Mouse (Mus musculus): ENCODE measurements at regions not wholly inside any gene's neighbourhood (a gene's known extent, or its start where the extent isn't known, plus 50 kb on each side); places are given as distances from the start of the nearest gene placed in this dataset.

DNA sequence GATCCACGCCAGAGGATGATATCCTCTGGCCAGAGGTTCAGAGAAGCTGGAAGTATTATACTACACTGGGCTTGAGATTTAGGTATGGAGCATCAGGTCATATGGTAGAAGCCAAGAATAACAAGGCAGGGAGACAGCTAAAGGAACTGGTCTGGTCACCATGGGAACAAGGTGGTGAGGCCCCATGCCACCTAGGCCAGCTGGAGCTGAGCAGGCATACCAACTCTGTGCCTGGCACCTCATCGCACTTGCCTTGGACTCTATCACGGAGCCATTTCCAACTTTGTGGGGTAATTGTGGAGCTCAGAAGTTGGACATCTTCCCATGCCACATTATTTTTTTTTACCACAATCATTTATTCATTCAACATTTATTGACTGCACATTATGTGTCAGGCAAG lies 55.9 kb upstream of the Polg start:
- Histone ChIP-seq H3K4me1 (ENCODE audit: control insufficient read depth, insufficient read depth, low read length) (0 out of 2 replicates have a peak, but pooled peaks cover 3% of the 10 kb centered on the region), H3K4me2 (replicated peaks; ENCODE audit: low read depth, low read length) (no peak overlapping the region), H3K9me3 (ENCODE audit: control insufficient read depth, low read depth, low read length) (no peaks in the 10 kb centered on the region), H3K27ac (ENCODE audit: low read length) (no peak overlapping the region), H3K9ac (replicated peaks; ENCODE audit: low read depth, low read length) (no peak overlapping the region), H3K36me3 (ENCODE audit: control insufficient read depth, insufficient read depth, low read length) (no peaks in the 10 kb centered on the region), H3K27me3 (ENCODE audit: control insufficient read depth, insufficient read depth, low read length) (peaks cover 26% of the 10 kb centered on the region), H3K4me3 (ENCODE audit: low read depth, low read length) (no peak overlapping the region)
- 84% methylated on average over 3 of the region's 3 CpGs for WGBS
- ATAC-seq (ENCODE audit: insufficient number of reproducible peaks, insufficient read depth, low FRiP score, low read depth), result no peak

DNA sequence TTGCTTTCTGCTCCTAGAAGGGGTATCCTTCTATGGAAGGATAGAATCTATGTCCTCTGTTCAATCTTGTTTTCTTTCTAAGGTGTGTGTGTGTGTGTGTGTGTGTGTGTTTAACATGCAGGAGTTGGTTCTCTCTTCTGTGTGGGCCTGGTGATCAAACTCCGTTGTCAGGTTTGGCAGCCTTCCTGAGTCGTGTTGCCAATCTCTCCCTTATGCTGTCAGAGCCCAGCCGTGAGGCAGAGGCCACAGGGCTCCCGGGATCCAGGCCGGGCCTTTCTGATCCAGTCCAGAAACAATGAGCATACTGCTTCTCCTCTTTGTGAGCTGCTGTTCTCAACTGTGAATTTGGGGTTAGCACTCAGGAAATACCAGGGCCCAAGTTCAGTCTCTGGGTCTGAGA lies 55.1 kb upstream of the Polg start:
- H3K27me3 ChIP-seq (ENCODE audit: control insufficient read depth, insufficient read depth, low read length), result peaks cover 31% of the 10 kb centered on the region
- no peaks in the 10 kb centered on the region for H3K36me3 ChIP-seq (ENCODE audit: control insufficient read depth, insufficient read depth, low read length)
- no peak overlapping the region for H3K4me3 ChIP-seq (ENCODE audit: low read depth, low read length)
- H3K27ac ChIP-seq (ENCODE audit: low read length), result no peak overlapping the region
- no peaks in the 10 kb centered on the region for H3K9me3 ChIP-seq (ENCODE audit: control insufficient read depth, low read depth, low read length)
- ATAC-seq (ENCODE audit: insufficient number of reproducible peaks, insufficient read depth, low FRiP score, low read depth), result no peak
- H3K9ac ChIP-seq (replicated peaks; ENCODE audit: low read depth, low read length), result no peak overlapping the region
- 58% methylated on average over 5 of the region's 5 CpGs for WGBS
- no peak overlapping the region for H3K4me2 ChIP-seq (replicated peaks; ENCODE audit: low read depth, low read length)
- 0 out of 2 replicates have a peak, but pooled peaks cover 3% of the 10 kb centered on the region for H3K4me1 ChIP-seq (ENCODE audit: control insufficient read depth, insufficient read depth, low read length)

DNA sequence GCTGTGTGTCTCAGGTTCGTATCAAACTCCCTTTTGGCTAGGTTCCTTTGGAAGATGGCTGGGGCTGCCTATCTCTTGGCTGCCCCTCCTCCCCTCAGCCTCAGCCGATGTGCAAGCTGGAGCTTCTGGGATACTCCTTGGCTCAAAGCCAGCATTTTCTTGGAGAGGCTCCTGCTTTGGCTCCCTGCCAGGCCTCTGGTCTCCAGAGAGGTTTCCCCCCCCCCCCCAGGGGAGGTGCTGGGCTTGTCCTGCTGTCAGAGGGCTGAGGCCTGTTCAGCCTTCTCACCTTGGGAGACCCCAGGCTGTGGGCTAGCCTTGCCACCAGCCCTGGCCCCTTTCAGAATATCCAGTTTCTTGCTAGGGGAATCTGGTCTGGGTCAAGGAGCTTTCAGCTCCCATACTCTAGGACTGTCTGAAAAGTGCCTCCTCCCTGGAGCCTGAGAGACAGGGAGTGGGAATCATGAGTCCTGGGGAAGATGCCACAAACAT lies 54.1 kb upstream of the Polg start:
- Histone ChIP-seq H3K4me3 (ENCODE audit: low read depth, low read length) (no peak overlapping the region), H3K9ac (replicated peaks; ENCODE audit: low read depth, low read length) (no peak overlapping the region), H3K4me1 (ENCODE audit: control insufficient read depth, insufficient read depth, low read length) (0 out of 2 replicates have a peak, but pooled peaks cover 3% of the 10 kb centered on the region), H3K4me2 (replicated peaks; ENCODE audit: low read depth, low read length) (no peak overlapping the region), H3K36me3 (ENCODE audit: control insufficient read depth, insufficient read depth, low read length) (no peaks in the 10 kb centered on the region), H3K27me3 (ENCODE audit: control insufficient read depth, insufficient read depth, low read length) (peaks cover 40% of the 10 kb centered on the region), H3K9me3 (ENCODE audit: control insufficient read depth, low read depth, low read length) (no peaks in the 10 kb centered on the region), H3K27ac (ENCODE audit: low read length) (no peak overlapping the region)
- WGBS, result 10% methylated on average over 2 of the region's 2 CpGs
- ATAC-seq (ENCODE audit: insufficient number of reproducible peaks, insufficient read depth, low FRiP score, low read depth), result peak; percentile 40; the same call in 1 of the 2 replicates

DNA sequence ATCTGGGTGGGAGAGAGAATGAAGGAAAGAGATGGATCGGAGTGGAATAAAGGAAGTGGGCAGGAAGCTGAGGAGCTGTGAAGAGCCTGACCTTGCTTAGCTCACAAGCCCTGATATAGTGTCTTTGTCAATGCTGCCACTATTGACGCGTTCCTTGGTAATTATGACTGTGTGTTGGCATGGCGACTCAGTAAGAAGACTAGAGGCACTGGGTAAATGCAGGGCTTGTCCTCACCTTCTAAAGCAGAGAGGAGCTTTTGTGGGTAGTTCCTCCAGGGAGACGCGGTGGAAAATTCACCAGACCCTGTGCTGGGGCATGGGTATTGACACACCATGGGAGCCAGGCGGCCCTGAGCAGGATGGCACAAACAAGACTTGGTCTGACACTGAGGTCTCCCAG lies 52.8 kb upstream of the Polg start:
- H3K36me3 ChIP-seq (ENCODE audit: control insufficient read depth, insufficient read depth, low read length), result no peaks in the 10 kb centered on the region
- H3K4me2 ChIP-seq (replicated peaks; ENCODE audit: low read depth, low read length), result no peak overlapping the region
- H3K4me1 ChIP-seq (ENCODE audit: control insufficient read depth, insufficient read depth, low read length), result 0 out of 2 replicates have a peak, but pooled peaks cover 3% of the 10 kb centered on the region
- peaks cover 52% of the 10 kb centered on the region for H3K27me3 ChIP-seq (ENCODE audit: control insufficient read depth, insufficient read depth, low read length)
- H3K9ac ChIP-seq (replicated peaks; ENCODE audit: low read depth, low read length), result no peak overlapping the region
- no peak overlapping the region for H3K4me3 ChIP-seq (ENCODE audit: low read depth, low read length)
- no peak for ATAC-seq (ENCODE audit: insufficient number of reproducible peaks, insufficient read depth, low FRiP score, low read depth)
- H3K27ac ChIP-seq (ENCODE audit: low read length), result no peak overlapping the region
- H3K9me3 ChIP-seq (ENCODE audit: control insufficient read depth, low read depth, low read length), result no peaks in the 10 kb centered on the region
- WGBS, result 80% methylated on average over 7 of the region's 7 CpGs

DNA sequence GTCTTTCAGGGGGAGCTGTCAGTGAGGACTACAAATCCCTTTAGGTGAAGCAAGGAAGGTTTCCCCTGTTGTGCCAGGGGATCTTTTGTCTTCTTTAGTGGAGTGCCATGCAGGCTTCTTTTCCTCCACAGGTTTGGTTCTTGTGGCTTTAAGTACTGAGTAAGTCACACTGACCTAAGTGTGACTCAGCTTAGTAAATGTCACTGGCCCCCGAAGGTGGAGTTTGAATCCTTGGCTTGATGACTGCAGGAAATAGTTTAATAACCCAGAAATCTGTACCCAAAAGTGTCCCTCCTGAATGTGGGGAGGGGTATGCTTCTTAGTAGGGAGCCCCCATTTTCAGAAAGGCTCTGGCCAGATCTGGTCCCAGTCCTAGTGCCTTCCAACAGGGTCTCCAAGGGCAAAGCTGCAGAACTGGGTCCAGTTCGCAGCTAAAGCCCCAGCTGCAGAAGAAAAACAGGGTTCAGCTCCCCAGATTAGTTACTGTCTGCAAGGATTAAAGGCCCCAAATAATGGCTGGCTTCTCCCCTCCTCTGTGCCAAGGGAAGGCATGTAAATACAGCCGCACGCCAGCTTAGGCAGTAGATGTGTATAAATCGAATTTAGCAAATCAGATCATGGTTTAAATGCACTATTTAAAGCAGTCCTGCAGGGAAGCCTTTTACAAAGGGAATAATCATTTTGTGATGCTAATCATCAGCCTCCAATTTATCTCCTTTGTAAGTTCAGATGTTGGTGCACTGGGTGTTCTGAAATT lies 51.6 kb upstream of the Polg start:
- Histone ChIP-seq H3K9ac (replicated peaks; ENCODE audit: low read depth, low read length) (no peak overlapping the region), H3K27me3 (ENCODE audit: control insufficient read depth, insufficient read depth, low read length) (peaks cover 57% of the 10 kb centered on the region), H3K36me3 (ENCODE audit: control insufficient read depth, insufficient read depth, low read length) (no peaks in the 10 kb centered on the region), H3K27ac (ENCODE audit: low read length) (no peak overlapping the region), H3K9me3 (ENCODE audit: control insufficient read depth, low read depth, low read length) (no peaks in the 10 kb centered on the region), H3K4me2 (replicated peaks; ENCODE audit: low read depth, low read length) (no peak overlapping the region), H3K4me3 (ENCODE audit: low read depth, low read length) (no peak overlapping the region), H3K4me1 (ENCODE audit: control insufficient read depth, insufficient read depth, low read length) (0 out of 2 replicates have a peak, but pooled peaks cover 3% of the 10 kb centered on the region)
- WGBS, result 54% methylated on average over 5 of the region's 5 CpGs
- ATAC-seq (ENCODE audit: insufficient number of reproducible peaks, insufficient read depth, low FRiP score, low read depth), result no peak

DNA sequence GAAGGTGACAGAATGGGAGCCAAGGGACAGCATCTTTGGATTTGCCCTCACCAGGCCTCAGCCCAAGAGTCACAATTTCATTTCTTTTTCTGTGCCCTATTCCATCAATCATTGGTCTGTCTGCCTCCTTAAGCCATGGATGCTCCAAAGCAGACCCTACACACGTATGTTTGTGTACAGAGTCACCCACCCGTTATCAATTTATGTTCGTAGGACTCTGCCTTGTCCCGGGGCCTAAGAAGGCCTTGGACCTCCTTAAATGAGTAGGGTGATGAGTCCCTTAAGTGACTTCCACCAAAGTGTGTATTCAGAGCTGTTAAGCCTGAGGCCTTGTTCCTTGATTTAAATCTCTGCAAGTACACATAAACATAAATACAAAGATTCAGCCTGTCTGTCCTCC lies 50.1 kb upstream of the Polg start:
- 86% methylated on average over 4 of the region's 4 CpGs for WGBS
- H3K27ac ChIP-seq (ENCODE audit: low read length), result no peak overlapping the region
- peaks cover 68% of the 10 kb centered on the region for H3K27me3 ChIP-seq (ENCODE audit: control insufficient read depth, insufficient read depth, low read length)
- H3K9ac ChIP-seq (replicated peaks; ENCODE audit: low read depth, low read length), result no peak overlapping the region
- H3K36me3 ChIP-seq (ENCODE audit: control insufficient read depth, insufficient read depth, low read length), result no peaks in the 10 kb centered on the region
- H3K4me3 ChIP-seq (ENCODE audit: low read depth, low read length), result no peak overlapping the region
- no peak overlapping the region for H3K4me2 ChIP-seq (replicated peaks; ENCODE audit: low read depth, low read length)
- H3K9me3 ChIP-seq (ENCODE audit: control insufficient read depth, low read depth, low read length), result no peaks in the 10 kb centered on the region
- H3K4me1 ChIP-seq (ENCODE audit: control insufficient read depth, insufficient read depth, low read length), result 0 out of 2 replicates have a peak, but pooled peaks cover 3% of the 10 kb centered on the region
- ATAC-seq (ENCODE audit: insufficient number of reproducible peaks, insufficient read depth, low FRiP score, low read depth), result no peak

All from stomach, embryonic 14.5 days (tissue).